16 mouse cellular contexts compared by ENCODE assay signal in the genomic region with DNA sequence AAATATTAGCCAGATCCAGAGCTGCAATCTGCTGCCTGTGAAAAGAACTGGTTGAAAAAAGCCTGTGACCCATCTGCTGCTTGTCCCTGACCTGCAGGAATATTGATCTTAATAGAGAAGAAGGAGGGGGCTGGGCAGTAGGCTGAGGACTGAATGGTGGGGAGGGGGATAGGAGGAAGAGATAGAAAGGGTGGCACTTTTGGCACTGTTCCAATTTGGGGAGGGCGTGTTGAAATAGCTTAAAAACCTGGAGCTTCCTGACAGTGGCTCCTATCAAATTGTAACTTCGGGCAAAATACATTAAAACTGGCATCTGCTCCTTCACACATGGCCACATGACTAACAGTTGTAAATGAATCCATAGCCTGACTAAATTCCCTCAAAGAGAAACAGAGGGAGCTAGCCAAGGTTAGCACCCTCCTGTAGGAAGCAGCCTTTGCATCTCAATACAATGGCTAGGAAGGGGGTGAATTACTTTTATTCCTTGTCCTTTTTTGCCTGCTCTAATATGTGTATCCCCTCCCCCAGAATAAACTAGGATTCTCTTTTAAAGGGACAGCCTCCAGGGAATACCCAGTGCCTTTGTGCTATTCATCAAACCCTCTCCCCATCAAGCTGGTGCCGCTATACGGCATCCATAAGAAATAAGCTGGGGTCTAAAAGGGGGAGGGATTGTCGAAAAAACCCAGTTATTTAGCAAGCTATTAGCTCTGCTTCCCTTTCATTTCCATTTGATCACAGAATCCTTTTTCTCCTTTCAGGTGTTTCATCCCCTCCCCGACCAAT. TPM values are rescaled to one million over a fixed set of nuclear protein-coding genes. Genes with fewer than 3 reads are reported as not detected.
A peak's percentile ranks its signal among the peaks of the same experiment; 100 is the strongest.
DNase-seq lines count a peak whose midpoint lies in the region; ATAC-seq and TF ChIP-seq lines count a peak whose summit lies in the region.
"Had no signal": no experiment of that assay in that cellular context is flagged by ENCODE, and none has a peak within 500 bp of the region (broad histone marks: within the 10 kb centered on the region; RNA-seq: fewer than 3 reads in every experiment).

No protein-coding gene starts in this region.

- H3K36me3 ChIP-seq in hindbrain, embryonic 13.5 days = no peaks in the 10 kb centered on the region
- 0 out of 2 replicates have a peak, but pooled peaks cover 2% of the 10 kb centered on the region for H3K36me3 ChIP-seq in midbrain, embryonic 13.5 days
- H3K36me3 ChIP-seq: embryonic facial prominence, embryonic 12.5 days had no signal

- peak; percentile 78 for ATAC-seq in hindbrain, embryonic 13.5 days (ENCODE audit: low FRiP score)
- peak; percentile 87 for ATAC-seq in midbrain, embryonic 13.5 days
- no peak for ATAC-seq in monocyte, adult 5-6 weeks (replicated peaks; ENCODE audit: insufficient number of reproducible peaks, low FRiP score, low TSS enrichment, poor library complexity, severe bottlenecking)

- H3K27ac ChIP-seq in cortical plate, adult 2 months (ENCODE audit: insufficient read depth, low read length) = peak overlapping the region; percentile 10; the same call in 1 of the 2 replicates
- peak overlapping the region; percentile 92 for H3K27ac ChIP-seq in hindbrain, embryonic 13.5 days
- peak overlapping the region; percentile 93 for H3K27ac ChIP-seq in midbrain, embryonic 13.5 days
- H3K27ac ChIP-seq: embryonic facial prominence, embryonic 12.5 days had no signal

- peak overlapping the region; percentile 83 for H3K9ac ChIP-seq in hindbrain, embryonic 13.5 days
- peak overlapping the region; percentile 77 for H3K9ac ChIP-seq in midbrain, embryonic 13.5 days (replicated peaks)
- H3K9ac ChIP-seq: embryonic facial prominence, embryonic 12.5 days had no signal

- no peak for TF ChIP-seq CTCF in cortical plate, adult 2 months (IDR thresholded peaks at IDR 0.05; ENCODE audit: extremely low read depth, insufficient read depth, low read length)

- H3K4me1 ChIP-seq in cortical plate, adult 2 months (ENCODE audit: control insufficient read depth, insufficient read depth, low read length) = no peaks in the 10 kb centered on the region; the same call in 1 of the 2 replicates
- H3K4me1 ChIP-seq in hindbrain, embryonic 13.5 days (replicated peaks) = peaks cover 18% of the 10 kb centered on the region
- peaks cover 24% of the 10 kb centered on the region for H3K4me1 ChIP-seq in midbrain, embryonic 13.5 days (replicated peaks)
- H3K4me1 ChIP-seq: embryonic facial prominence, embryonic 12.5 days had no signal

- H3K4me3 ChIP-seq in cortical plate, adult 2 months (ENCODE audit: insufficient read depth, low read length) = peak overlapping the region; percentile 77
- peak overlapping the region; percentile 49 for H3K4me3 ChIP-seq in hindbrain, embryonic 13.5 days
- peak overlapping the region; percentile 50 for H3K4me3 ChIP-seq in midbrain, embryonic 13.5 days (replicated peaks)
- H3K4me3 ChIP-seq: embryonic facial prominence, embryonic 12.5 days had no signal

- H3K4me2 ChIP-seq in hindbrain, embryonic 13.5 days = peak overlapping the region; percentile 60
- peak overlapping the region; percentile 57 for H3K4me2 ChIP-seq in midbrain, embryonic 13.5 days (replicated peaks)
- H3K4me2 ChIP-seq: embryonic facial prominence, embryonic 12.5 days had no signal

- no peak for TF ChIP-seq POLR2A in cortical plate, adult 2 months (IDR thresholded peaks at IDR 0.05; ENCODE audit: extremely low read depth, insufficient read depth, low read length)

- peak; percentile 3 for DNase-seq in cerebellum, adult 8-10 months
- no peak for DNase-seq in cerebellum, adult 11-12 months
- no peak for DNase-seq in thymus, postnatal 36 days
- no peak for DNase-seq in urinary bladder, postnatal 10 days (ENCODE audit: low spot score)
- DNase-seq: adrenal gland, postnatal 10 days; heart, postnatal 4 days; kidney, postnatal 25 days; liver; lung, postnatal 4 days had no signal

- 0 out of 2 replicates have a peak, but pooled peaks cover 2% of the 10 kb centered on the region for H3K27me3 ChIP-seq in hindbrain, embryonic 13.5 days
- H3K27me3 ChIP-seq in midbrain, embryonic 13.5 days = no peaks in the 10 kb centered on the region
- H3K27me3 ChIP-seq: embryonic facial prominence, embryonic 12.5 days had no signal

- WGBS in hindbrain, embryonic 13.5 days = 27% methylated on average over 6 of the region's 6 CpGs
- 25% methylated on average over 6 of the region's 6 CpGs for WGBS in midbrain, embryonic 13.5 days

- H3K9me3 ChIP-seq in hindbrain, embryonic 13.5 days = no peaks in the 10 kb centered on the region
- H3K9me3 ChIP-seq in midbrain, embryonic 13.5 days = no peaks in the 10 kb centered on the region
- H3K9me3 ChIP-seq: embryonic facial prominence, embryonic 12.5 days had no signal

RNA-seq across cellular contexts. Expression of a gene that starts 1.5 kb away (rescaled TPM):
- polyA plus RNA-seq in cortical plate, adult 2 months (2012; rRNA removed) = 17.2 and 18.0 TPM in 2 replicates
- 301 and 308 TPM in 2 replicates for polyA plus RNA-seq in hindbrain, embryonic 13.5 days (2015; fragmentation: Nextera tagmentation; extraction: Ambion mirVana)
- 262 and 264 TPM in 2 replicates for polyA plus RNA-seq in midbrain, embryonic 13.5 days (2015; fragmentation: Nextera tagmentation; extraction: Ambion mirVana)
- total RNA-seq in monocyte, adult 5-6 weeks (2017) = under 0.01 TPM in 1 of 3 replicates, not detected in the others
- total RNA-seq: MEL had no signal
- polyA plus RNA-seq: gonadal fat pad, adult 2 months had no signal

Comparison
In these comparisons a context has a peak if more than half of its experiments do, and no peak if none do; other contexts are left out.
1. H3K27ac ChIP-seq: peak in every context shown above with its lines; median percentile 93 in midbrain, embryonic 13.5 days; 92 in hindbrain, embryonic 13.5 days; 10 in cortical plate, adult 2 months.
2. RNA of a gene that starts 1.5 kb away (polyA plus RNA-seq): 301 to 308 TPM in hindbrain, embryonic 13.5 days and 262 to 264 TPM in midbrain, embryonic 13.5 days; 17.2 to 18.0 TPM in cortical plate, adult 2 months; every median in the first group is over 10 times any median in the second.
3. Peak in every context shown above with its lines, with median percentiles within 50 percentile points of each other: H3K4me3 ChIP-seq.